Mouse (Mus musculus): ENCODE data around the gene Aqp3.

DNA sequence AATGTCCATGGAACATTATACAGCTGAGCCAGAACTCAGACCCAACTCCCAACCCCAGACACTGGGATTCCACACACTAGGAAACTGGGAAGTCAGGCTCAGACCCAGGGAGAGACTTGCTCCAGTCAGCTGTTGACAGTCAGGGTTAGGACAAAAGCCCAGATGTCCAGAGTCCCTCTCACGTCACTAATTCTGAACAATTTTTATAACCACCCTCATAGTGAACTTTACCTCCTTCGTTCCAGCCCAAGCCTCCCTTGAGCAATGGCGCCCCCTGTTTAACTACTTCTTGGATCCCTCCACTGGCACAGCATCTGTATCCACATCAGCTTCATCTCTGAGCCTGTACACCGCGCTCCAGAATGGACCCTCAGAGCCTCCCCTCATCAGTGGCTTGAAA lies 54.0 kb downstream of the Aqp3 start:
- TF ChIP-seq CTCF (IDR thresholded peaks at IDR 0.05; ENCODE audit: low read depth, low read length): no peak
- no peak for TF ChIP-seq POLR2A (IDR thresholded peaks at IDR 0.05; ENCODE audit: extremely low read depth, insufficient read depth, low read length)

All from liver, adult 2 months (tissue).